Mouse (Mus musculus) liver, adult 2 months (tissue): ENCODE results near the gene Ssxa1. TPM values are rescaled to one million over a fixed set of nuclear protein-coding genes. Genes with fewer than 3 reads are reported as not detected.
"Not testable (repeated sequence)": the region's sequence is repeated elsewhere in the genome, so short reads cannot be mapped to it uniquely, and the experiment has no call there.

Experiments
- DNase-seq: peaks from one replicate; pipeline ENCODE4 v3.0.0-alpha.2; 2011; ENCODE audit warnings: low read depth, low spot score; ENCODE audit errors: extremely low read depth
- H3K27ac ChIP-seq: fragments of 200-500 bp; replicated peaks from 2 replicates; pipeline ENCODE4 v1.5.1; 2012; ENCODE audit warnings: low read depth, mild to moderate bottlenecking, control low read depth, inconsistent platforms, low read length; ENCODE audit not compliant: insufficient read depth
- H3K27me3 ChIP-seq: fragments of 200-500 bp; 2 replicates; pipeline ENCODE4 v1.6.1; 2012; ENCODE audit warnings: mild to moderate bottlenecking, moderate library complexity, low read length, inconsistent platforms; ENCODE audit not compliant: control insufficient read depth, insufficient read depth
- H3K36me3 ChIP-seq: fragments of 200-500 bp; 2 replicates; pipeline ENCODE4 v1.6.1; 2012; ENCODE audit warnings: low read length, inconsistent platforms; ENCODE audit not compliant: control insufficient read depth, insufficient read depth
- H3K4me1 ChIP-seq: fragments of 200-500 bp; 2 replicates; pipeline ENCODE4 v1.6.1; 2011; ENCODE audit warnings: low read length; ENCODE audit not compliant: control insufficient read depth, insufficient read depth
- H3K4me3 ChIP-seq: fragments of 200-500 bp; 2 replicates; pipeline ENCODE4 v1.5.1; 2011; ENCODE audit warnings: low read depth, mild to moderate bottlenecking, control low read depth, low read length, moderate library complexity; ENCODE audit not compliant: insufficient read depth
- H3K79me2 ChIP-seq: fragments of 200-500 bp; 2 replicates; pipeline ENCODE4 v1.6.1; 2012; ENCODE audit warnings: inconsistent platforms, mild to moderate bottlenecking, low read length, moderate library complexity; ENCODE audit not compliant: control insufficient read depth, insufficient read depth
- H3K9ac ChIP-seq: fragments of 200-500 bp; 2 replicates; pipeline ENCODE4 v1.6.1; 2012; ENCODE audit warnings: low read depth, mild to moderate bottlenecking, control low read depth, inconsistent platforms, low read length
- CTCF ChIP-seq: fragments of 200-500 bp; IDR thresholded peaks from 2 replicates; pipeline ENCODE4 v1.5.1; 2011; ENCODE audit warnings: low read depth, low read length, control low read depth
- POLR2A ChIP-seq: fragments of 200-500 bp; IDR thresholded peaks from 2 replicates; pipeline ENCODE4 v1.6.1; 2011; ENCODE audit warnings: low read length, control low read depth; ENCODE audit not compliant: insufficient read depth; ENCODE audit errors: extremely low read depth
- WGBS: fragments of 180-500 bp; shearing (Covaris S2); methylation state at CpG from one replicate; pipeline ENCODE4 v1.1.7; 2018; 5-methylcytosine and 5-hydroxymethylcytosine counted together
- polyA plus RNA-seq: library from polyadenylated mRNA; depleted of rRNA; stranded (reverse); fragments of >200 nt; gene quantifications from 2 replicates; pipeline ENCODE4 v1.2.3, GENCODE M21; 2012; rRNA removed
- total RNA-seq: library from RNA; depleted of rRNA; stranded (reverse); fragments of >200 nt; gene quantifications from 2 replicates; pipeline ENCODE4 v1.2.3, GENCODE M21; 2014; rRNA removed

Ssxa1 gene
- total RNA-seq (not detected in 2 replicates), polyA plus RNA-seq (not detected in 2 replicates)

- no peak within 1 kb of the TSS for H3K4me3 ChIP-seq
- H3K27ac ChIP-seq: no peak within 1 kb of the TSS
- no peaks in the 10 kb centered on the region for H3K27me3 ChIP-seq
- H3K9ac ChIP-seq: no peak within 1 kb of the TSS
- H3K4me1 ChIP-seq: no peaks in the 10 kb centered on the region
- H3K79me2 ChIP-seq: no peaks in the 10 kb centered on the region
- 87% methylated on average over 4 of the region's 4 CpGs for WGBS
- DNase-seq: no peak
- H3K36me3 ChIP-seq: no peaks in the 10 kb centered on the region
- TF ChIP-seq POLR2A (no peak), CTCF (no peak)
These were observed at the start of gene Ssxa1 for GRCm38 (mm10) chrX:21115520-21115919. Gene Ssxa1, plus strand, starts transcription at chrX:21115820.

GRCm38 (mm10) chrX:21068106-21068505 is 47.5 kb upstream of the Ssxa1 start, which contains the start of gene Spaca5:
Gene Spaca5, plus strand, starts transcription at chrX:21068406.
- DNase-seq: no peak
- Histone ChIP-seq H3K36me3 (no peaks in the 10 kb centered on the region), H3K9ac (no peak within 1 kb of the TSS), H3K4me3 (no peak within 1 kb of the TSS), H3K79me2 (no peaks in the 10 kb centered on the region), H3K27ac (no peak within 1 kb of the TSS), H3K27me3 (no peaks in the 10 kb centered on the region), H3K4me1 (no peaks in the 10 kb centered on the region)
- no peak for TF ChIP-seq CTCF
- no peak for TF ChIP-seq POLR2A

- TF ChIP-seq CTCF (no peak), POLR2A (no peak)
- H3K36me3 ChIP-seq: no peaks in the 10 kb centered on the region
- no peak for DNase-seq
- no peak overlapping the region for H3K27ac ChIP-seq
- H3K79me2 ChIP-seq: no peaks in the 10 kb centered on the region
- H3K27me3 ChIP-seq: no peaks in the 10 kb centered on the region
- WGBS: 39% methylated on average over 6 of the region's 6 CpGs
- no peaks in the 10 kb centered on the region for H3K4me1 ChIP-seq
- peak overlapping the region; percentile 45 for H3K4me3 ChIP-seq
- H3K9ac ChIP-seq: no peak overlapping the region
These were observed 27.0 kb upstream of the Ssxa1 start for GRCm38 (mm10) chrX:21088645-21088982.

GRCm38 (mm10) chrX:21088983-21089866 is 26.4 kb upstream of the Ssxa1 start, which contains the start of gene Zfp300:
Gene Zfp300, minus strand, starts transcription at chrX:21089527.
- no peak for TF ChIP-seq CTCF
- no peak for TF ChIP-seq POLR2A
- no peak within 1 kb of the TSS for H3K27ac ChIP-seq
- 2% methylated on average over 27 of the region's 27 CpGs for WGBS
- peak within 1 kb of the TSS; percentile 45 for H3K4me3 ChIP-seq
- H3K4me1 ChIP-seq: no peaks in the 10 kb centered on the region
- no peaks in the 10 kb centered on the region for H3K79me2 ChIP-seq
- peak within 1 kb of the TSS; percentile 10; the same call in 1 of the 2 replicates for H3K9ac ChIP-seq
- H3K27me3 ChIP-seq: no peaks in the 10 kb centered on the region
- no peaks in the 10 kb centered on the region for H3K36me3 ChIP-seq
- peak; percentile 68 for DNase-seq

- Histone ChIP-seq H3K36me3 (no peaks in the 10 kb centered on the region), H3K79me2 (no peaks in the 10 kb centered on the region), H3K27me3 (no peaks in the 10 kb centered on the region), H3K27ac (no peak overlapping the region), H3K9ac (no peak overlapping the region), H3K4me1 (no peaks in the 10 kb centered on the region), H3K4me3 (peak overlapping the region; percentile 45; the same call in 1 of the 2 replicates)
- TF ChIP-seq CTCF (no peak), POLR2A (no peak)
- DNase-seq: no peak
- 46% methylated on average over 7 of the region's 7 CpGs for WGBS
These were observed 25.8 kb upstream of the Ssxa1 start for GRCm38 (mm10) chrX:21089867-21090239.

GRCm38 (mm10) chrX:21146675-21147074 is 31.1 kb downstream of the Ssxa1 start:
- not testable (repeated sequence) for H3K4me1 ChIP-seq, DNase-seq, H3K9ac ChIP-seq, H3K4me3 ChIP-seq, H3K27ac ChIP-seq, H3K79me2 ChIP-seq, H3K27me3 ChIP-seq, H3K36me3 ChIP-seq
- 95% methylated on average over 25 of the region's 25 CpGs for WGBS

Other genes with a start within 250 kb of the Ssxa1 start
- not detected in 2 replicates for gene Timp1, start 245.7 kb upstream of the Ssxa1 start, total RNA-seq
- gene Timp1, start 245.7 kb upstream of the Ssxa1 start, polyA plus RNA-seq: 0.28 and 0.72 TPM in 2 replicates
- gene Syn1, start 194.8 kb upstream of the Ssxa1 start, total RNA-seq: 0.13 TPM in 1 of 2 replicates, not detected in the other
- 0.13 and 0.21 TPM in 2 replicates for gene Syn1, start 194.8 kb upstream of the Ssxa1 start, polyA plus RNA-seq
- 28.5 and 30.5 TPM in 2 replicates for gene Cfp, start 184.3 kb upstream of the Ssxa1 start, total RNA-seq
- gene Cfp, start 184.3 kb upstream of the Ssxa1 start, polyA plus RNA-seq: 18.8 and 32.3 TPM in 2 replicates
- gene Elk1, start 165.2 kb upstream of the Ssxa1 start, total RNA-seq: 1.7 and 2.4 TPM in 2 replicates
- gene Elk1, start 165.2 kb upstream of the Ssxa1 start, polyA plus RNA-seq: 3.7 and 4.0 TPM in 2 replicates
- gene Uxt, start 153.8 kb upstream of the Ssxa1 start, total RNA-seq: 32.5 and 33.0 TPM in 2 replicates
- gene Uxt, start 153.8 kb upstream of the Ssxa1 start, polyA plus RNA-seq: 17.5 and 27.0 TPM in 2 replicates
- gene Zfp182, start 53.5 kb upstream of the Ssxa1 start, total RNA-seq: 4.6 and 7.2 TPM in 2 replicates
- 0.25 and 0.32 TPM in 2 replicates for gene Zfp182, start 53.5 kb upstream of the Ssxa1 start, polyA plus RNA-seq
- gene Spaca5, start 47.4 kb upstream of the Ssxa1 start, total RNA-seq: not detected in 2 replicates
- gene Spaca5, start 47.4 kb upstream of the Ssxa1 start, polyA plus RNA-seq: not detected in 2 replicates
- gene Zfp300, start 26.3 kb upstream of the Ssxa1 start, total RNA-seq: 0.13 and 0.18 TPM in 2 replicates
- gene Zfp300, start 26.3 kb upstream of the Ssxa1 start, polyA plus RNA-seq: 0.02 TPM in 1 of 2 replicates, not detected in the other
- not detected in 2 replicates for gene Gm21876, start 59.8 kb downstream of the Ssxa1 start, total RNA-seq
- not detected in 2 replicates for gene Gm21876, start 59.8 kb downstream of the Ssxa1 start, polyA plus RNA-seq